Mouse (Mus musculus): ENCODE data around the gene 4933407L21Rik.
A peak's percentile ranks its signal among the peaks of the same experiment; 100 is the strongest.

4933407L21Rik gene

GRCm38 (mm10) chr1:85928057-85928687 is at the start of gene 4933407L21Rik:
4933407L21Rik (plus strand) TSS chr1:85928483.
- no peak for DNase-seq (ENCODE audit: extremely low read depth, insufficient read length, low spot score)

- no peak for DNase-seq (ENCODE audit: extremely low read depth, insufficient read length, low spot score)
Measured at GRCm38 (mm10) chr1:85882003-85882402, 46.3 kb upstream of the 4933407L21Rik start.

- DNase-seq (ENCODE audit: extremely low read depth, insufficient read length, low spot score) = no peak
Measured at GRCm38 (mm10) chr1:85887221-85887620, 41.1 kb upstream of the 4933407L21Rik start.

GRCm38 (mm10) chr1:85894231-85894747 is 34.0 kb upstream of the 4933407L21Rik start, which contains the start of gene Itm2c:
Itm2c (plus strand) TSS chr1:85894281.
- DNase-seq (ENCODE audit: extremely low read depth, insufficient read length, low spot score) = peak; percentile 90

GRCm38 (mm10) chr1:85894748-85895360 is 33.4 kb upstream of the 4933407L21Rik start:
- DNase-seq (ENCODE audit: extremely low read depth, insufficient read length, low spot score) = no peak

GRCm38 (mm10) chr1:85895391-85895837 is 32.9 kb upstream of the 4933407L21Rik start:
- peak; percentile 58 for DNase-seq (ENCODE audit: extremely low read depth, insufficient read length, low spot score)

GRCm38 (mm10) chr1:85896110-85896509 is 32.2 kb upstream of the 4933407L21Rik start:
- no peak for DNase-seq (ENCODE audit: extremely low read depth, insufficient read length, low spot score)

GRCm38 (mm10) chr1:85896781-85897700 is 31.2 kb upstream of the 4933407L21Rik start:
- no peak for DNase-seq (ENCODE audit: extremely low read depth, insufficient read length, low spot score)

GRCm38 (mm10) chr1:85897901-85898760 is 30.2 kb upstream of the 4933407L21Rik start:
- no peak for DNase-seq (ENCODE audit: extremely low read depth, insufficient read length, low spot score)

GRCm38 (mm10) chr1:85898761-85899387 is 29.4 kb upstream of the 4933407L21Rik start:
- DNase-seq (ENCODE audit: extremely low read depth, insufficient read length, low spot score) = no peak

- no peak for DNase-seq (ENCODE audit: extremely low read depth, insufficient read length, low spot score)
Measured at GRCm38 (mm10) chr1:85899388-85899761, 28.9 kb upstream of the 4933407L21Rik start.

GRCm38 (mm10) chr1:85900521-85901333 is 27.6 kb upstream of the 4933407L21Rik start:
- no peak for DNase-seq (ENCODE audit: extremely low read depth, insufficient read length, low spot score)

- no peak for DNase-seq (ENCODE audit: extremely low read depth, insufficient read length, low spot score)
Measured at GRCm38 (mm10) chr1:85901516-85902107, 26.7 kb upstream of the 4933407L21Rik start.

GRCm38 (mm10) chr1:85902108-85902561 is 26.1 kb upstream of the 4933407L21Rik start:
- no peak for DNase-seq (ENCODE audit: extremely low read depth, insufficient read length, low spot score)

- no peak for DNase-seq (ENCODE audit: extremely low read depth, insufficient read length, low spot score)
Measured at GRCm38 (mm10) chr1:85906892-85907291, 21.4 kb upstream of the 4933407L21Rik start.

- DNase-seq (ENCODE audit: extremely low read depth, insufficient read length, low spot score) = no peak
Measured at GRCm38 (mm10) chr1:85908754-85909590, 19.3 kb upstream of the 4933407L21Rik start.

GRCm38 (mm10) chr1:85913078-85913755 is 15.1 kb upstream of the 4933407L21Rik start:
- no peak for DNase-seq (ENCODE audit: extremely low read depth, insufficient read length, low spot score)
